Mouse (Mus musculus): Measurements from ENCODE around the gene Smarcal1.

DNA sequence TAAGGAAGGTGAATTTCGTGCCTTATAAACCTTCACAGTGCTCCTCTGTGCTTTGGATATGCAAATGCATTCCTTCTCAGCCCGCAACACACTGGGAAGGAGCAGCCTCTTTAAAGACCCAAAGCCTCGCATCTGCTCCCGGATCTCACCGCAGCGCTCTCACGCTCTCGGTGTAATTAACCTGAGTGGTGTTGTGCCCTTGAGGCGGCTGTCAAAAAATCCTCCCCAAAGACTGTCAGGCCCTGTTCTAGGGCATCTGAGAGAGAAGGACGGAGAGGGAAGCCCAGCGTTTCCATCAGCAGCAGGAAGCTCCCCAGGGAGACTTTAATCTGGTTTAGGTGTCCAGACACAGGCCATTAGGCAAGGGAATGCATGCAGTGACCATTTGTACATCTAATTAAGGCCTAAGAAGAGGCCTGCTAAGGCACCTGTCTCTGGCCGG lies 5.5 kb upstream of the Smarcal1 start:
- TF ChIP-seq CTCF (IDR thresholded peaks at IDR 0.05; ENCODE audit: low read depth): no peak
- no peak for TF ChIP-seq EP300 (IDR thresholded peaks at IDR 0.05; ENCODE audit: low read depth)
